Mouse (Mus musculus): Measurements from ENCODE around the gene Abcg4. TPM values are rescaled to one million over a fixed set of nuclear protein-coding genes. Genes with fewer than 3 reads are reported as not detected.
"Not testable (repeated sequence)": the region's sequence is repeated elsewhere in the genome, so short reads cannot be mapped to it uniquely, and the experiment has no call there.

The Abcg4 gene
- polyA plus RNA-seq, 1 experiment from 2014 or later, result 5.7 TPM

DNA sequence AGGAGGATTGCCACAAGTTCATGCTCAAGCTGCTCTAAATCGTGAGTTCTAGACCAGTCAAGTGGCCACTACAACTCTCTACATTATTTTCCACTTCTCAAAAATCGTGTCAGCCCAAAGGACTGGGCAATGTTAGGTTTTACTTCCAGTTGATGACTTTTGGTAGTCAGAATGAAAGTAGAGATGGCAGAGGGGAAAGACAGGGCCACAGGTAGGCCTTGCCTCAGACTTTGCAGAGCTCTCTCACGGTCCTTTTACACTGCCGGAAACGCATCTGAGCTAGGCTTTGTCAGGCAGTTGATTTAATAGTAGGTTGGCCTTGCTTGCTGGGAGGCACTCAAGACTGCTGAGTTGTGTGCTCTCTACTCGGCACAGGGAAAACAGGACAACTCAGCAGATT is 35.7 kb upstream of the Abcg4 start:
- no peak for ATAC-seq (ENCODE audit: low FRiP score)
- no peak for DNase-seq (ENCODE audit: low spot score)
- Histone ChIP-seq H3K27ac (ENCODE audit: low read depth, low read length) (no peak overlapping the region), H3K9me3 (ENCODE audit: control insufficient read depth, low read length) (no peaks in the 10 kb centered on the region), H3K4me2 (replicated peaks; ENCODE audit: low read depth, low read length) (no peak overlapping the region), H3K27me3 (ENCODE audit: control insufficient read depth, insufficient read depth, low read length) (no peaks in the 10 kb centered on the region), H3K4me1 (replicated peaks; ENCODE audit: control insufficient read depth, insufficient read depth, low read length) (peaks cover 6% of the 10 kb centered on the region), H3K4me3 (ENCODE audit: low read depth, low read length) (no peak overlapping the region), H3K36me3 (ENCODE audit: control insufficient read depth, insufficient read depth, low read length) (0 out of 2 replicates have a peak, but pooled peaks cover 2% of the 10 kb centered on the region), H3K9ac (ENCODE audit: low read depth, low read length) (no peak overlapping the region)
- 82% methylated on average over 6 of the region's 6 CpGs for WGBS

DNA sequence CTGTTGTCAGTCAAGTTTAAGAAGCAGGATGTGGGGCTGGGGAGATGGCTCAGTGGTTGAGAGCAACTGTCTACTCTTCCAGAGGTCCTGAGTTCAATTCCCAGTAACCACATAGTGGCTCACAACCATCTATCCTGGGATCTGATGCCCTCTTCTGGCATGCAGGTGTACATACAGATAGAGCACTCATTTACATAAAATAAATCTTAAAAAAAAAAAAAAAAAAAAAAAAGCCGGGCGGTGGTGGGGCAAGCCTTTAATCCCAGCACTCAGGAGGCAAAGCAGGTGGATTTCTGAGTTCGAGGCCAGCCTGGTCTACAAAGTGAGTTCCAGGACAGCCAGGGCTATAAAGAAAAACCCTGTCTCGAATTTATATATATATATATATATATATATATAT is 35.2 kb upstream of the Abcg4 start:
- not testable (repeated sequence) for DNase-seq (ENCODE audit: low spot score); H3K36me3 ChIP-seq (ENCODE audit: control insufficient read depth, insufficient read depth, low read length); H3K4me2 ChIP-seq (replicated peaks; ENCODE audit: low read depth, low read length); H3K27ac ChIP-seq (ENCODE audit: low read depth, low read length); ATAC-seq (ENCODE audit: low FRiP score); H3K27me3 ChIP-seq (ENCODE audit: control insufficient read depth, insufficient read depth, low read length); H3K9me3 ChIP-seq (ENCODE audit: control insufficient read depth, low read length); H3K4me3 ChIP-seq (ENCODE audit: low read depth, low read length); H3K9ac ChIP-seq (ENCODE audit: low read depth, low read length)
- 79% methylated on average over 4 of the region's 4 CpGs for WGBS
- H3K4me1 ChIP-seq (replicated peaks; ENCODE audit: control insufficient read depth, insufficient read depth, low read length), result peaks cover 11% of the 10 kb centered on the region

DNA sequence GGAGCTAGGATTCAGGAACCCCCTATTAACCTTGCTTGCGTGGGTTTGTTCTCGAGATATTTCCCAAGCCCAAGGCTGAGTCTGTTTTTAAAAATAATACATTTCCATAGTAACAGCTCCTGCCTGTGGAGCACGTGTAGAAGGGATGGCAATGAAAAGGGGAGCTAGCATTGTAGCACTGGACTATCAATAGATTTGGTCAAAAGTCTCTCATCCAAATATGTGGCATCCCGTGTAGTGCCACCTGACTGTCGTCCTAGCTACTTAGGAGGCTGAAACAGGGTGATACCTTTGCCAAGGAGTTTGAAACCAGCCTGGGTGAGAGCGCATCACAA is 32.4 kb upstream of the Abcg4 start:
- Histone ChIP-seq H3K4me2 (replicated peaks; ENCODE audit: low read depth, low read length) (peak overlapping the region; percentile 95), H3K9me3 (ENCODE audit: control insufficient read depth, low read length) (no peaks in the 10 kb centered on the region), H3K27ac (ENCODE audit: low read depth, low read length) (no peak overlapping the region; the same call in 1 of the 2 replicates), H3K36me3 (ENCODE audit: control insufficient read depth, insufficient read depth, low read length) (peaks cover 3% of the 10 kb centered on the region; the same call in 1 of the 2 replicates), H3K4me1 (replicated peaks; ENCODE audit: control insufficient read depth, insufficient read depth, low read length) (peaks cover 14% of the 10 kb centered on the region), H3K27me3 (ENCODE audit: control insufficient read depth, insufficient read depth, low read length) (no peaks in the 10 kb centered on the region), H3K4me3 (ENCODE audit: low read depth, low read length) (peak overlapping the region; percentile 95), H3K9ac (ENCODE audit: low read depth, low read length) (peak overlapping the region; percentile 40; the same call in 1 of the 2 replicates)
- 29% methylated on average over 6 of the region's 6 CpGs for WGBS
- DNase-seq (ENCODE audit: low spot score), result no peak
- ATAC-seq (ENCODE audit: low FRiP score), result 0 out of 2 replicates have a peak, but pooled peaks have one; percentile 4

DNA sequence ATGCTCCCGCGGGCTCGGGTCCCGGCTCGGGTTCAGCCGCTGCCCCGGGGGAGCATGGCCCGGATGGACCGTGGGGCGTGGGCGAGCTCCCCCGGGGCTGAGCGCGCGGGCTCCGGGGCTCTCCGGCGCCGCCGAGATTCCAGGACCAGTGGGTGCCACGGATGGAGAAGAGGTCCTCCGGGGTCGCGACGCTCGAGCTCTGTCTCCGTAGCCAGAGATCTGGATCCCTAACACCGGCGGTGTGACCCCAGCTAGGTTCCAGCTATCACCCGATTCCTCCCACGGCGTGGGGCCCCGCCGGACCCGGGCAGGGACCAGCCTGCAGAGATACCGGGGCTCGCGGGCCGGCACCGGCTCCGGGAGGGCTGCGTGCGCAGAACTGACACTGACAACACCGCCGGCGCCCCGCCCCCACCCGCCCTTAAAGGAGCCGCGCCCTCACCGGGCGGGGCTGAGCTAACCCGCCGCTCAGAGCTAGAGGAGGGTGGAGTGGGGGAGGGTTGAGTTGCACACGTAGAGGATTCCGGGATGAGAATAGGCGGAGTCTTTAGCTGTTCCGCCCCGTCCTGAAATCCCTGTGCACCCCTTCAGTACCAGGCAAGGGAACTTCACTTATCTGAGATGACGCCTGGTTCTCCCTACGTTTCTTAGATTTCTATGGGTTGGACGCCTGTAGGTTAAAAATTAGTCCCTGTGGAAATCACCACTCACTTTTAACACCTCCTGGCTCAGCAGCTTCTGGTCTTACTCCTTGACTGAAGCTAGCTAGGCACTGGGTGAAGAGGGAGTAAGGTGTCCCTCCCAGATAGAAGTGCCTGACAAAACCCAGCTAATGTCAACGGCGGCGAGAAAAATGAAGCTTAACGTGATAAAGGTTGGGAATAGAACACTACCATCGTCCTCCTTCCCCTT is 31.7 kb upstream of the Abcg4 start, which contains the start of gene C2cd2l:
Gene C2cd2l (minus strand): TSS at position 399 of the 912 bp plus-strand sequence.
- Histone ChIP-seq H3K27ac (ENCODE audit: low read depth, low read length) (peak within 1 kb of the TSS; percentile 72), H3K36me3 (ENCODE audit: control insufficient read depth, insufficient read depth, low read length) (peaks cover 3% of the 10 kb centered on the region), H3K9ac (ENCODE audit: low read depth, low read length) (peak within 1 kb of the TSS; percentile 94), H3K4me1 (replicated peaks; ENCODE audit: control insufficient read depth, insufficient read depth, low read length) (peaks cover 12% of the 10 kb centered on the region; the same call in 1 of the 2 replicates), H3K4me3 (ENCODE audit: low read depth, low read length) (peak within 1 kb of the TSS; percentile 95), H3K9me3 (ENCODE audit: control insufficient read depth, low read length) (no peaks in the 10 kb centered on the region), H3K4me2 (replicated peaks; ENCODE audit: low read depth, low read length) (peak within 1 kb of the TSS; percentile 95), H3K27me3 (ENCODE audit: control insufficient read depth, insufficient read depth, low read length) (no peaks in the 10 kb centered on the region)
- peak; percentile 97 for ATAC-seq (ENCODE audit: low FRiP score)
- under 1% methylated on average over 67 of the region's 67 CpGs for WGBS
- peak; percentile 96 for DNase-seq (ENCODE audit: low spot score)

DNA sequence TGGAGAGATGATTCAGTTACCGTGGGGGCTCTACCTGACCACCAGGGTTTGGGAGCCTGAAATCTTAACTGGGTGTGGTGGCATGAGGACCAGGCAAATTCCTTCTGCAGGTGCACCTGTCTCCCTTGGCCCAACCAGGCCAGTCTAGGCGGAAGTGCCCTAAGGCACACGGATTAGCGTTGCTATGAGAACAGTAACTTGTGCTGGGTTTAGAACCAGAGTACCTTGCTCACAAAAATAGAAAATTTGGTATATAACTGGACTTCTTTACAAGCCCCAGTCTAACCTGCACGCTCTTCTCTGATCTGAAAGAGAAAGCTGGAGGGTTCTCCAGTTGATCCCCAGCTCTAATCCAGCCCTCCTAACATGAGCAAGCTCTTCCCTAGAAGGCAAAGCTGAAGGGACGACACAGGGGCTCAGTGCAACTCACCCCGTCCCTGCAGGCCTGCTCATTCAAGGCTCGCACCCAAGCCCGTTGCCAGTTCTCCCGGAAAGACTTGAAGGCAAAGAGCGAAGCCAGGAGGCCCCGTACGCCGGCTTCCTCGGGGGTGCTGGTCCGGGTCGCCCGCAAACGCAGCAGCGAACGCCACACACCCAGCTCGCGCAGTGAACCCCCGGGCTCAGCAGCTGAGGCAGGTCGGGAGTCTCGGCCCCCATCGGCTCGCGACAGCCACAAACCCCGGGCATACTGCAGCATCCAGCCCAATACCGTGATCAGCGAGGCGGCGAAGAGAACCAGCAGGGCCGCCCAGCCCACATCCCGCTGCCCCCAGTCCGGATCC is 30.9 kb upstream of the Abcg4 start:
- ATAC-seq (ENCODE audit: low FRiP score), result peak; percentile 25; the same call in 1 of the 2 replicates

DNA sequence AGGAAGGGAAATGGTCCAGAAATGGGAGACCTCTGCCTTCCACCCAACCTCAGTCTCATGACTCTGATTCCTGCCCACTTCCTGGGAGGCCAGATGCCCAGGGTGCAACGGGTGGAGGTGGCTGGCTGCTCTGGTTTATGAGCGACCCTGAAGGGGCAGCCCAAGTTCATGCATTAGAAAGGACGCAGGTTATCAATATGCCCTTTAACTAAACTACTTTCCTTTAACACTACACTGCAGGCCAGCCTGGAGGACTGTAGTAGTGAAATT is 30.3 kb upstream of the Abcg4 start:
- Histone ChIP-seq H3K9ac (ENCODE audit: low read depth, low read length) (peak overlapping the region; percentile 94), H3K27ac (ENCODE audit: low read depth, low read length) (no peak overlapping the region), H3K27me3 (ENCODE audit: control insufficient read depth, insufficient read depth, low read length) (no peaks in the 10 kb centered on the region), H3K4me2 (replicated peaks; ENCODE audit: low read depth, low read length) (peak overlapping the region; percentile 95), H3K4me1 (replicated peaks; ENCODE audit: control insufficient read depth, insufficient read depth, low read length) (peaks cover 12% of the 10 kb centered on the region; the same call in 1 of the 2 replicates), H3K9me3 (ENCODE audit: control insufficient read depth, low read length) (no peaks in the 10 kb centered on the region), H3K36me3 (ENCODE audit: control insufficient read depth, insufficient read depth, low read length) (peaks cover 6% of the 10 kb centered on the region), H3K4me3 (ENCODE audit: low read depth, low read length) (peak overlapping the region; percentile 95)
- DNase-seq (ENCODE audit: low spot score) (no peak), ATAC-seq (ENCODE audit: low FRiP score) (no peak)
- WGBS, result 38% methylated on average over 3 of the region's 3 CpGs

More for the DNA sequence above, 30.9 kb upstream of the Abcg4 start:
- 3% methylated on average over 36 of the region's 37 CpGs for WGBS
- peak overlapping the region; percentile 95 for H3K4me2 ChIP-seq (replicated peaks; ENCODE audit: low read depth, low read length)
- peak overlapping the region; percentile 94 for H3K9ac ChIP-seq (ENCODE audit: low read depth, low read length)
- H3K36me3 ChIP-seq (ENCODE audit: control insufficient read depth, insufficient read depth, low read length), result peaks cover 6% of the 10 kb centered on the region
- H3K27ac ChIP-seq (ENCODE audit: low read depth, low read length), result peak overlapping the region; percentile 72
- H3K9me3 ChIP-seq (ENCODE audit: control insufficient read depth, low read length), result no peaks in the 10 kb centered on the region
- DNase-seq (ENCODE audit: low spot score), result peak; percentile 55
- no peaks in the 10 kb centered on the region for H3K27me3 ChIP-seq (ENCODE audit: control insufficient read depth, insufficient read depth, low read length)
- peaks cover 12% of the 10 kb centered on the region; the same call in 1 of the 2 replicates for H3K4me1 ChIP-seq (replicated peaks; ENCODE audit: control insufficient read depth, insufficient read depth, low read length)
- peak overlapping the region; percentile 95 for H3K4me3 ChIP-seq (ENCODE audit: low read depth, low read length)

DNA sequence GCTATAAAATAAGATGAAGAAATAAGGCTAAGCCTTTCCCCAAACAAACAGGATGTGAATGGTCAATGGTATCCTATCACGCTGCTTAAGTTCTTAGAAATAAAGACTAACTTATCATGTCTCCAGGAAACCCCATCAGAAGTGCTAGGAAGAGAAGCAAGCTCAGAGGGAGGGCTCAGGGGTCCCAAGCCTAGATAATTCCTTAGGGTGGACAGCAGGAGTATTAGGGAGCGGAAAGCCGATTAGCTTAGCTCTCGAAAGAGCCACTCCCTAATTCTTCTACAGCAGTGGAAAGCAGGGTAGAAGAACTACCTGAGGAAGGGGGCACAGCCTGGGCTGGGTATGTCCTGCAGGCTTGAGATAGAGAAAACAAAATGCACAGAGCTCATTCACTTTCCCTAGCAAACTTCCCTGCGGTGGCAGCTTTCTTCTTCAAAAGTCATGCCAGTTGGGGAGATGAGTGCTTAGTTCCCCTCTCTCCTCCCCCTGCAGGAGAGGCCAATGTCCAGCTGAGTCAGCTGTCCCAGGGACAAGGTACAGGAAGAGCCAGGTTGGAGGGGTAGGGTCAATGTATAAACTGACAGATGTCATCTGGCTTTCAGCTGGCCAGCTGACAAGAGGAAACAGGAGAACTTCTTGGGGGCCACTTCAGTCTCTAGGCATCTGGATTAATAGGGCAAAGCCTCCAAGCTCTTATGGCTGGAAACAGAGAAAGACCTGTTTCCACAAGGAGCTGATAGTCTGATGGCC is 29.8 kb upstream of the Abcg4 start:
- ATAC-seq (ENCODE audit: low FRiP score) (no peak), DNase-seq (ENCODE audit: low spot score) (no peak)
- Histone ChIP-seq H3K36me3 (ENCODE audit: control insufficient read depth, insufficient read depth, low read length) (peaks cover 6% of the 10 kb centered on the region), H3K27me3 (ENCODE audit: control insufficient read depth, insufficient read depth, low read length) (no peaks in the 10 kb centered on the region), H3K4me1 (replicated peaks; ENCODE audit: control insufficient read depth, insufficient read depth, low read length) (peaks cover 12% of the 10 kb centered on the region; the same call in 1 of the 2 replicates), H3K27ac (ENCODE audit: low read depth, low read length) (no peak overlapping the region), H3K9me3 (ENCODE audit: control insufficient read depth, low read length) (no peaks in the 10 kb centered on the region), H3K4me3 (ENCODE audit: low read depth, low read length) (peak overlapping the region; percentile 95), H3K4me2 (replicated peaks; ENCODE audit: low read depth, low read length) (peak overlapping the region; percentile 95), H3K9ac (ENCODE audit: low read depth, low read length) (peak overlapping the region; percentile 94; the same call in 1 of the 2 replicates)
- WGBS, result 63% methylated on average over 5 of the region's 5 CpGs

DNA sequence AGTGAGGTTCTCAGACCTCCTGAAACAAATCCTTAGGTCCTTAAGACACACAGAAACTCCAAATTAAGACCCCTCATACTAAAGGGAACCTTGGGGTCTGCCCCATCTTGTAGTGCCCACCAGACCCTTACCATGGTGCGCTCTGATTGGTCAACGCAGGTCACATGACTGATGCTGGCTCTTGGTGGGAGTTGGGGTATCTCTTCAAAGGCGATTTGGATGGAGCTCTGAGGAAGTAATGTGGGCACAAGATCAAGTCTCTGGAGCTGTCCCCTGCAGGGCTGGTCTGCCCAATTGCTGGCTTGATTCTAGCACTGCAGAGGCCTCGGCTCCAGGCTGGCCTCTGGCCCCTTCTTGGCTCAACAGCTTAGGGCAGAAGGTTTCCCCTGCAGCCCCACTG is 29.0 kb upstream of the Abcg4 start:
- Histone ChIP-seq H3K4me2 (replicated peaks; ENCODE audit: low read depth, low read length) (no peak overlapping the region), H3K4me1 (replicated peaks; ENCODE audit: control insufficient read depth, insufficient read depth, low read length) (peaks cover 12% of the 10 kb centered on the region; the same call in 1 of the 2 replicates), H3K36me3 (ENCODE audit: control insufficient read depth, insufficient read depth, low read length) (peaks cover 6% of the 10 kb centered on the region), H3K9ac (ENCODE audit: low read depth, low read length) (no peak overlapping the region), H3K4me3 (ENCODE audit: low read depth, low read length) (no peak overlapping the region), H3K9me3 (ENCODE audit: control insufficient read depth, low read length) (no peaks in the 10 kb centered on the region), H3K27me3 (ENCODE audit: control insufficient read depth, insufficient read depth, low read length) (no peaks in the 10 kb centered on the region), H3K27ac (ENCODE audit: low read depth, low read length) (no peak overlapping the region)
- WGBS, result 74% methylated on average over 4 of the region's 4 CpGs
- ATAC-seq (ENCODE audit: low FRiP score), result no peak
- no peak for DNase-seq (ENCODE audit: low spot score)
